ENCODE assay signal across 12 mouse cellular contexts in the genomic region with DNA sequence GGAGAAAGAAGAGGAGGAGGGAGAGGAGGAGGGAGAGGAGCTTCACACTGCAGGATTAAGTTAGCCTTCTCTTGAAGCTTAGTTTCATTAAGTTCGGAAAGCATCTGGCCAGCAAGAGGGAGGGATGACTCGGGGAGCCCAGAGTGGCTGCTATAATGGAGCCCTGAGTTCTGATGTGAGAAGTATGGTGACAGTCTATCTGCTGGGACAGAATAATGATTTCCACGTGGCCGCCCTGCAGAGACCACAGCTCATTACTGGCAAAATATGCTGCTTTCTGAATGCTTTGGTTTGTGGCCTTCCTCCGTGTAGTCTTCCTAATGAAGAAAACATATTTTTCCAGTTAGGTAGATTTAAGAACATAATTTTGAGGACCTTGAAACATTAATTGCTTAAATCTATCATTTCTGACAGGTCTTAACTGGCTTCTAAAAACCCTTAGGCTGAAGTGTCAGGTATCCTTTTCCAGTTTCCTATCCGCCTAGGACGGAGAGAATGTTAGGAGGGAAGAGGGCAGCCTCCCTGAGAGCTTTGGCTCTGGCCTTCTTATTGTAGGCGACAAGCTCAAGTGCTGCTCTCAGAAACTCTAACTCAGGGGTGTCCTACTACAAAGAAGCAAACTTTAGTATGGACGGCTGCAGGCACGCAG. TPM values are rescaled to one million over a fixed set of nuclear protein-coding genes. Genes with fewer than 3 reads are reported as not detected.
DNase-seq lines count a peak whose midpoint lies in the region; ATAC-seq and TF ChIP-seq lines count a peak whose summit lies in the region.
"Had no signal": no experiment of that assay in that cellular context is flagged by ENCODE, and none has a peak within 500 bp of the region (broad histone marks: within the 10 kb centered on the region; RNA-seq: fewer than 3 reads in every experiment).

No protein-coding gene starts in this region.

- DNase-seq in heart, postnatal 4 days = no peak
- peak; percentile 84 for DNase-seq in midbrain, embryonic 11.5 days (ENCODE audit: low spot score, missing footprints)
- DNase-seq in midbrain, postnatal 0 days (ENCODE audit: low spot score) = no peak
- peak; percentile 66 for DNase-seq in embryonic facial prominence, embryonic 11.5 days (ENCODE audit: low spot score)
- no peak for DNase-seq in limb, embryonic 14.5 days (ENCODE audit: low spot score)
- no peak for DNase-seq in thymus, postnatal 4 days
- DNase-seq in liver, embryonic 11.5 days (ENCODE audit: low spot score) = no peak
- DNase-seq: cerebellum, postnatal 10 days; gastrocnemius, postnatal 14 days; thymus, postnatal 14 days had no signal

- TF ChIP-seq POLR2A in limb, embryonic 14.5 days (IDR thresholded peaks at IDR 0.05; ENCODE audit: borderline replicate concordance, extremely low read depth, insufficient read depth, insufficient read length) = no peak

- ATAC-seq in heart, embryonic 11.5 days (replicated peaks; ENCODE audit: insufficient number of reproducible peaks, low FRiP score, low TSS enrichment) = no peak
- ATAC-seq in midbrain, embryonic 11.5 days (ENCODE audit: low FRiP score) = no peak
- ATAC-seq in midbrain, postnatal 0 days (ENCODE audit: low FRiP score) = no peak
- ATAC-seq in embryonic facial prominence, embryonic 11.5 days (replicated peaks; ENCODE audit: insufficient number of reproducible peaks, low FRiP score, low TSS enrichment, low read depth) = peak; percentile 69
- ATAC-seq in limb, embryonic 14.5 days (ENCODE audit: low FRiP score, low read depth) = peak; percentile 32; the same call in 1 of the 2 replicates
- no peak for ATAC-seq in liver, embryonic 11.5 days (replicated peaks; ENCODE audit: low FRiP score)
- ATAC-seq: intestine, embryonic 15.5 days had no signal

- no peak overlapping the region for H3K4me3 ChIP-seq in heart, embryonic 11.5 days (ENCODE audit: low read depth, low read length)
- H3K4me3 ChIP-seq in midbrain, embryonic 11.5 days (ENCODE audit: low read depth, low read length) = no peak overlapping the region
- H3K4me3 ChIP-seq in midbrain, postnatal 0 days (ENCODE audit: low read depth, low read length) = no peak overlapping the region
- no peak overlapping the region for H3K4me3 ChIP-seq in embryonic facial prominence, embryonic 11.5 days (ENCODE audit: low read depth, low read length)
- H3K4me3 ChIP-seq in limb, embryonic 14.5 days (replicated peaks; ENCODE audit: low read length) = no peak overlapping the region
- no peak overlapping the region for H3K4me3 ChIP-seq in liver, embryonic 11.5 days (ENCODE audit: low read depth, low read length)
- H3K4me3 ChIP-seq: intestine, embryonic 15.5 days had no signal

- H3K36me3 ChIP-seq in heart, embryonic 11.5 days (ENCODE audit: control insufficient read depth, insufficient read depth, low read length) = no peaks in the 10 kb centered on the region
- no peaks in the 10 kb centered on the region for H3K36me3 ChIP-seq in midbrain, embryonic 11.5 days (ENCODE audit: control insufficient read depth, insufficient read depth, low read length)
- H3K36me3 ChIP-seq in midbrain, postnatal 0 days (ENCODE audit: insufficient read depth, low read length) = no peaks in the 10 kb centered on the region
- H3K36me3 ChIP-seq in embryonic facial prominence, embryonic 11.5 days (replicated peaks; ENCODE audit: control insufficient read depth, insufficient read depth, low read depth, low read length) = no peaks in the 10 kb centered on the region
- no peaks in the 10 kb centered on the region for H3K36me3 ChIP-seq in limb, embryonic 14.5 days (ENCODE audit: control insufficient read depth, insufficient read depth, low read length)
- H3K36me3 ChIP-seq in liver, embryonic 11.5 days (ENCODE audit: control insufficient read depth, insufficient read depth, low read length) = no peaks in the 10 kb centered on the region
- H3K36me3 ChIP-seq: intestine, embryonic 15.5 days had no signal

- H3K27ac ChIP-seq in heart, embryonic 11.5 days (ENCODE audit: low read depth, low read length) = peak overlapping the region; percentile 22; the same call in 1 of the 2 replicates
- no peak overlapping the region for H3K27ac ChIP-seq in midbrain, embryonic 11.5 days (ENCODE audit: low read depth, low read length)
- H3K27ac ChIP-seq in midbrain, postnatal 0 days (ENCODE audit: low read depth, low read length) = no peak overlapping the region
- 0 out of 2 replicates have a peak overlapping the region, but pooled peaks have one; percentile 10 for H3K27ac ChIP-seq in embryonic facial prominence, embryonic 11.5 days (replicated peaks; ENCODE audit: low read depth, low read length)
- peak overlapping the region; percentile 75 for H3K27ac ChIP-seq in limb, embryonic 14.5 days (replicated peaks; ENCODE audit: low read depth, low read length)
- no peak overlapping the region for H3K27ac ChIP-seq in liver, embryonic 11.5 days (ENCODE audit: low read depth, low read length)
- H3K27ac ChIP-seq: intestine, embryonic 15.5 days had no signal

- peaks cover 60% of the 10 kb centered on the region for H3K4me1 ChIP-seq in heart, embryonic 11.5 days (ENCODE audit: control insufficient read depth, insufficient read depth, low read length)
- H3K4me1 ChIP-seq in midbrain, embryonic 11.5 days (ENCODE audit: control insufficient read depth, insufficient read depth, low read length) = peaks cover 2% of the 10 kb centered on the region; the same call in 1 of the 2 replicates
- peaks cover 3% of the 10 kb centered on the region for H3K4me1 ChIP-seq in midbrain, postnatal 0 days (ENCODE audit: insufficient read depth, low read length)
- H3K4me1 ChIP-seq in embryonic facial prominence, embryonic 11.5 days (ENCODE audit: control insufficient read depth, insufficient read depth, low read length) = peaks cover 4% of the 10 kb centered on the region
- peaks cover 52% of the 10 kb centered on the region for H3K4me1 ChIP-seq in limb, embryonic 14.5 days (ENCODE audit: control insufficient read depth, insufficient read depth, low read length)
- H3K4me1 ChIP-seq in liver, embryonic 11.5 days (replicated peaks; ENCODE audit: control insufficient read depth, insufficient read depth, low read length) = no peaks in the 10 kb centered on the region
- H3K4me1 ChIP-seq: intestine, embryonic 15.5 days had no signal

- H3K27me3 ChIP-seq in heart, embryonic 11.5 days (ENCODE audit: control insufficient read depth, insufficient read depth, low read length) = no peaks in the 10 kb centered on the region
- no peaks in the 10 kb centered on the region for H3K27me3 ChIP-seq in midbrain, embryonic 11.5 days (ENCODE audit: control insufficient read depth, insufficient read depth, low read length)
- no peaks in the 10 kb centered on the region for H3K27me3 ChIP-seq in midbrain, postnatal 0 days (ENCODE audit: insufficient read depth, low read length)
- H3K27me3 ChIP-seq in embryonic facial prominence, embryonic 11.5 days (ENCODE audit: control insufficient read depth, insufficient read depth, low read length) = no peaks in the 10 kb centered on the region
- H3K27me3 ChIP-seq in limb, embryonic 14.5 days (ENCODE audit: control insufficient read depth, insufficient read depth, low read length) = no peaks in the 10 kb centered on the region
- no peaks in the 10 kb centered on the region for H3K27me3 ChIP-seq in liver, embryonic 11.5 days (replicated peaks; ENCODE audit: control insufficient read depth, insufficient read depth, low read length)
- H3K27me3 ChIP-seq: intestine, embryonic 15.5 days had no signal

- no peak for TF ChIP-seq CTCF in midbrain, postnatal 0 days (IDR thresholded peaks at IDR 0.05)

- H3K9ac ChIP-seq in heart, embryonic 11.5 days (ENCODE audit: low read depth, low read length) = 0 out of 2 replicates have a peak overlapping the region, but pooled peaks have one; percentile 4
- no peak overlapping the region for H3K9ac ChIP-seq in midbrain, embryonic 11.5 days (ENCODE audit: low read length)
- no peak overlapping the region for H3K9ac ChIP-seq in midbrain, postnatal 0 days (replicated peaks; ENCODE audit: low read length, poor library complexity, severe bottlenecking)
- no peak overlapping the region for H3K9ac ChIP-seq in embryonic facial prominence, embryonic 11.5 days (replicated peaks; ENCODE audit: low read length)
- H3K9ac ChIP-seq in limb, embryonic 14.5 days (ENCODE audit: low read depth, low read length, severe bottlenecking) = no peak overlapping the region
- H3K9ac ChIP-seq in liver, embryonic 11.5 days (ENCODE audit: low read depth, low read length) = no peak overlapping the region
- H3K9ac ChIP-seq: intestine, embryonic 15.5 days had no signal

- WGBS in heart, embryonic 11.5 days (ENCODE audit: insufficient replicate concordance) = 49% methylated on average over 10 of the region's 10 CpGs
- 56% methylated on average over 10 of the region's 10 CpGs for WGBS in midbrain, embryonic 11.5 days
- 60% methylated on average over 10 of the region's 10 CpGs for WGBS in midbrain, postnatal 0 days
- 16% methylated on average over 10 of the region's 10 CpGs for WGBS in embryonic facial prominence, embryonic 11.5 days
- 17% methylated on average over 10 of the region's 10 CpGs for WGBS in limb, embryonic 14.5 days
- WGBS in liver, embryonic 11.5 days = 72% methylated on average over 10 of the region's 10 CpGs

- peak overlapping the region; percentile 32 for H3K4me2 ChIP-seq in heart, embryonic 11.5 days
- no peak overlapping the region for H3K4me2 ChIP-seq in midbrain, embryonic 11.5 days
- no peak overlapping the region for H3K4me2 ChIP-seq in midbrain, postnatal 0 days (ENCODE audit: low read depth, low read length, poor library complexity, severe bottlenecking)
- no peak overlapping the region for H3K4me2 ChIP-seq in embryonic facial prominence, embryonic 11.5 days (ENCODE audit: low read depth, low read length)
- H3K4me2 ChIP-seq in limb, embryonic 14.5 days (replicated peaks; ENCODE audit: low read depth, low read length, severe bottlenecking) = no peak overlapping the region
- no peak overlapping the region for H3K4me2 ChIP-seq in liver, embryonic 11.5 days
- H3K4me2 ChIP-seq: intestine, embryonic 15.5 days had no signal

- no peaks in the 10 kb centered on the region for H3K9me3 ChIP-seq in heart, embryonic 11.5 days (replicated peaks; ENCODE audit: control insufficient read depth, low read length)
- H3K9me3 ChIP-seq in midbrain, embryonic 11.5 days (ENCODE audit: control insufficient read depth, low read length) = no peaks in the 10 kb centered on the region
- no peaks in the 10 kb centered on the region for H3K9me3 ChIP-seq in midbrain, postnatal 0 days (ENCODE audit: low read length)
- no peaks in the 10 kb centered on the region for H3K9me3 ChIP-seq in embryonic facial prominence, embryonic 11.5 days (replicated peaks; ENCODE audit: control insufficient read depth, low read length)
- H3K9me3 ChIP-seq in limb, embryonic 14.5 days (ENCODE audit: control insufficient read depth, low read length) = no peaks in the 10 kb centered on the region
- no peaks in the 10 kb centered on the region for H3K9me3 ChIP-seq in liver, embryonic 11.5 days (ENCODE audit: control insufficient read depth, low read length)
- H3K9me3 ChIP-seq: intestine, embryonic 15.5 days had no signal

RNA-seq across cellular contexts. Expression of a gene that starts 32.2 kb away (rescaled TPM):
- 11.8 and 12.6 TPM in 2 replicates for polyA plus RNA-seq in heart, embryonic 11.5 days (2014; fragmentation: Nextera tagmentation; extraction: Ambion mirVana)
- 10 to 100 TPM; 10.6 to 11.7 TPM for total RNA-seq in heart, postnatal 4 days (2021)
- polyA plus RNA-seq in midbrain, embryonic 11.5 days (2014; fragmentation: Nextera tagmentation; extraction: Ambion mirVana) = 8.8 and 9.3 TPM in 2 replicates
- total RNA-seq in midbrain, postnatal 0 days (2014; rRNA removed) = 12.3 and 14.1 TPM in 2 replicates
- polyA plus RNA-seq in midbrain, postnatal 0 days (2015; fragmentation: Nextera tagmentation; extraction: Ambion mirVana) = 7.6 TPM in 2 replicates
- 12.2 and 12.4 TPM in 2 replicates for polyA plus RNA-seq in embryonic facial prominence, embryonic 11.5 days (2014; fragmentation: Nextera tagmentation; extraction: Ambion mirVana)
- 47.3 and 62.7 TPM in 2 replicates for polyA plus RNA-seq in limb, embryonic 14.5 days (2012; rRNA removed)
- 34.7 and 37.9 TPM in 2 replicates for polyA plus RNA-seq in limb, embryonic 14.5 days (2014; fragmentation: Nextera tagmentation; extraction: Ambion mirVana)
- 7.7 and 7.8 TPM in 2 replicates for polyA plus RNA-seq in liver, embryonic 11.5 days (2014; fragmentation: Nextera tagmentation; extraction: Ambion mirVana)

Comparison
In these comparisons a context has a peak if more than half of its experiments do, and no peak if none do; other contexts are left out.
1. DNase-seq: peak in midbrain, embryonic 11.5 days (single experiment) and embryonic facial prominence, embryonic 11.5 days (single experiment); none in heart, postnatal 4 days (single experiment), midbrain, postnatal 0 days (single experiment), limb, embryonic 14.5 days (single experiment), thymus, postnatal 4 days (single experiment) and liver, embryonic 11.5 days (single experiment).
2. ATAC-seq: peak in embryonic facial prominence, embryonic 11.5 days (single experiment) and limb, embryonic 14.5 days (single experiment); none in heart, embryonic 11.5 days (single experiment), midbrain, embryonic 11.5 days (single experiment), midbrain, postnatal 0 days (single experiment) and liver, embryonic 11.5 days (single experiment).
3. H3K27ac ChIP-seq: peak in heart, embryonic 11.5 days (single experiment), embryonic facial prominence, embryonic 11.5 days (single experiment) and limb, embryonic 14.5 days (single experiment); none in midbrain, embryonic 11.5 days (single experiment), midbrain, postnatal 0 days (single experiment) and liver, embryonic 11.5 days (single experiment).